Mouse (Mus musculus) neural tube, embryonic 13.5 days (tissue): Measurements from ENCODE around the gene Gm49325. TPM values are rescaled to one million over a fixed set of nuclear protein-coding genes. Genes with fewer than 3 reads are reported as not detected.

Experiments
- microRNA counts: library from miRNA; unstranded; fragments of <30 nt; microRNA quantifications from one replicate; lab custom pipeline; 2016
- microRNA-seq: library from miRNA; unstranded; fragments of <30 nt; microRNA quantifications from one replicate; pipeline ENCODE4, GENCODE M21; 2016
- polyA plus RNA-seq: library from polyadenylated mRNA; unstranded; fragments of >200 nt; fragmentation: Nextera tagmentation; extraction: Ambion mirVana; gene quantifications from 2 replicates; pipeline ENCODE4 v1.2.1, GENCODE M21; 2015

Gm49325 gene
- polyA plus RNA-seq, 1 experiment from 2014 or later: 2.0 TPM

MicroRNAs encoded within 50 kb of the gene (microRNA counts, 519-probe panel; counts per million panel counts)
- not detected for microRNA mmu-miR-1930 (lab: Ali Mortazavi, UCI)

Small RNA genes within 50 kb of the gene (microRNA-seq; reads per million reads assigned to microRNA genes)
- 8.3 reads per million, percentile 25 among the genes with 10 or more reads in this experiment for gene Mir1930

Other genes starting within 250 kb of the Gm49325 start
- gene Adarb1, start 187.9 kb upstream of the Gm49325 start, polyA plus RNA-seq: 10.7 and 12.1 TPM in 2 replicates
- 41.4 and 43.5 TPM in 2 replicates for gene Fam207a, start 90.4 kb upstream of the Gm49325 start, polyA plus RNA-seq
- gene Itgb2, start 75.9 kb upstream of the Gm49325 start, polyA plus RNA-seq: 1.0 TPM in 2 replicates
- 78.9 and 79.7 TPM in 2 replicates for gene Pttg1ip, start 24.5 kb upstream of the Gm49325 start, polyA plus RNA-seq
- 248 and 252 TPM in 2 replicates for gene Sumo3, start 100 bp upstream of the Gm49325 start, polyA plus RNA-seq
- 86.8 and 87.9 TPM in 2 replicates for gene Ube2g2, start 16.1 kb downstream of the Gm49325 start, polyA plus RNA-seq
- gene Tspear, start 80.4 kb downstream of the Gm49325 start, polyA plus RNA-seq: 0.48 and 2.0 TPM in 2 replicates
- not detected in 2 replicates for gene Gm19402, start 84.6 kb downstream of the Gm49325 start, polyA plus RNA-seq
- gene Gm9508, start 91.0 kb downstream of the Gm49325 start, polyA plus RNA-seq: not detected in 2 replicates
- not detected in 2 replicates for gene Gm10272, start 100.4 kb downstream of the Gm49325 start, polyA plus RNA-seq
- gene Gm10024, start 105.3 kb downstream of the Gm49325 start, polyA plus RNA-seq: not detected in 2 replicates
- not detected in 2 replicates for gene Gm10142, start 109.6 kb downstream of the Gm49325 start, polyA plus RNA-seq
- gene Krtap12-1, start 114.4 kb downstream of the Gm49325 start, polyA plus RNA-seq: not detected in 2 replicates
- not detected in 2 replicates for gene Gm10100, start 120.3 kb downstream of the Gm49325 start, polyA plus RNA-seq
- not detected in 2 replicates for gene Gm18596, start 136.4 kb downstream of the Gm49325 start, polyA plus RNA-seq
- not detected in 2 replicates for gene Gm9736, start 145.2 kb downstream of the Gm49325 start, polyA plus RNA-seq
- not detected in 2 replicates for gene Gm3233, start 153.5 kb downstream of the Gm49325 start, polyA plus RNA-seq
- gene Gm3238, start 165.1 kb downstream of the Gm49325 start, polyA plus RNA-seq: not detected in 2 replicates
- gene Gm7138, start 170.7 kb downstream of the Gm49325 start, polyA plus RNA-seq: not detected in 2 replicates
- not detected in 2 replicates for gene Gm3250, start 176.3 kb downstream of the Gm49325 start, polyA plus RNA-seq
- gene Gm7137, start 182.0 kb downstream of the Gm49325 start, polyA plus RNA-seq: not detected in 2 replicates
- gene Gm9639, start 188.9 kb downstream of the Gm49325 start, polyA plus RNA-seq: not detected in 2 replicates
- gene Gm19668, start 192.9 kb downstream of the Gm49325 start, polyA plus RNA-seq: not detected in 2 replicates
- not detected in 2 replicates for gene Gm9507, start 205.6 kb downstream of the Gm49325 start, polyA plus RNA-seq
- gene Gm2696, start 208.5 kb downstream of the Gm49325 start, polyA plus RNA-seq: not detected in 2 replicates
- not detected in 2 replicates for gene Krtap10-4, start 220.9 kb downstream of the Gm49325 start, polyA plus RNA-seq
- not detected in 2 replicates for gene Krtap10-10, start 229.8 kb downstream of the Gm49325 start, polyA plus RNA-seq
- gene Gm36176, start 240.6 kb downstream of the Gm49325 start, polyA plus RNA-seq: not detected in 2 replicates
- not detected in 2 replicates for gene Gm10318, start 246.7 kb downstream of the Gm49325 start, polyA plus RNA-seq